Mouse (Mus musculus): Measurements from ENCODE around the gene Slc25a27. TPM values are rescaled to one million over a fixed set of nuclear protein-coding genes. Genes with fewer than 3 reads are reported as not detected.

Gene Slc25a27
- polyA plus RNA-seq (2014; fragmentation: Nextera tagmentation; extraction: Ambion mirVana) = 14.0 and 19.8 TPM in 2 replicates

DNA sequence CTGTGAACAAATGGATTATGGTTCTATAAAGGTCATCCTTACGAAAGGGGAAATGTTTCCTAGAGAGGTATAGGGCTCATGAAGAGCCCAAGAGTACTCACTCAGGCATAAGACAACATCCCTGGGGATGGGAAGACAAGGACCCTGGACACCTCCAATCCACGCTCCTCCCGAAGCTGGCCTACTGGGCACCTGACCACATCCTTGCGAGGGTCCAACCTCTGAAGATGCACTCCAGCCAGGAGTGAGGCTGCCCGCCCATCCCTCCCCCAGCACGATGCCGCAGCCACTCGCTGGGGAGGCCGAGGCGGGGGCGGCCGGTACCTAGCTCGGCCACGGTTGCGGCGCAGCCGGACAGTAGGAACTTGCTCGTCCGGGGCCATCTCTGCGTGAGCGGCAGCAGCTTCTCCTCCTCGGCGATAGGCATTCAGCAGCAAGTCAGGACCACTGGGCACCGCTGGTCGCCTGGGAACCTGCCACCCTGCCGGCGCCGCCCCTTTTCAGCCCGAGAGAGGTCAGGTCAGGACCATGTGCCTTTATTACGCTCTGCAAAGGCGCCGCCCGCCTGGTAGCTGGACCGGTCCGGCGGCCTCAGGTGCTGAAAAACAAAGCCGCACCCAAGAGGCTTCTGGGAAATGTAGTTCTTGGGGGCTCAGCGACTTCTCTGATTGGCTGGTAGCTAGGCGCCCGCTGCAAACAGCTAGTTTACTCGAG, at the start of gene Slc25a27:
Gene Slc25a27, minus strand, starts transcription at position 639 of the 714 bp plus-strand sequence.
- Histone ChIP-seq H3K9ac (ENCODE audit: low read length) (peak within 1 kb of the TSS; percentile 64), H3K4me1 (replicated peaks; ENCODE audit: control insufficient read depth, insufficient read depth, low read length) (peaks cover 22% of the 10 kb centered on the region), H3K4me2 (ENCODE audit: low read length) (peak within 1 kb of the TSS; percentile 81), H3K9me3 (ENCODE audit: control insufficient read depth, low read length) (no peaks in the 10 kb centered on the region), H3K27me3 (replicated peaks; ENCODE audit: control insufficient read depth, insufficient read depth, low read length) (no peaks in the 10 kb centered on the region), H3K4me3 (ENCODE audit: low read depth, low read length) (peak within 1 kb of the TSS; percentile 78), H3K36me3 (ENCODE audit: control insufficient read depth, insufficient read depth, low read length) (peaks cover 7% of the 10 kb centered on the region), H3K27ac (ENCODE audit: low read depth) (0 out of 2 replicates have a peak within 1 kb of the TSS, but pooled peaks have one; percentile 33)
- WGBS = under 1% methylated on average over 41 of the region's 41 CpGs
- ATAC-seq (replicated peaks; ENCODE audit: low FRiP score, low TSS enrichment, low read depth) (peak; percentile 99), DNase-seq (ENCODE audit: low spot score) (peak; percentile 92)

DNA sequence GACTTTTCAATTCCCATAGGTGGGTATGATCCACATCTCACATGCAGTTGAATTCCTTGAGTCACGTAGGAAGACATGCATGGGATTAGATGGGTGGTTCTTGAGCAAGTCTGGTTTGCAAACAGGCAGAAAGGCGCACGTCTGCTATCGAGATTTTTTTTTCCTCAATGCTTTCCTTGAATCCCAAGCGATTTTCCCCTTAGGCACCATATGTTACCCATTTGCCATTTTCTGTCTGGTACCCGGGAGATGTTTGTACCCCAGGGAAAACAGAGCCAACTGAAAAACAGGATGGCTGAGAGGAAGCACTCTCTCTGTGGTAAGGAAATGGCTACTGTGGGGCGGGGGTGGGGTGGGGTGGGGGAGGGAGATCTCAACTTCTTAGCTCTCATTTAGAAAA, 49.6 kb upstream of the Slc25a27 start:
- no peaks in the 10 kb centered on the region for H3K9me3 ChIP-seq (ENCODE audit: control insufficient read depth, low read length)
- WGBS = 75% methylated on average over 7 of the region's 7 CpGs
- H3K27me3 ChIP-seq (replicated peaks; ENCODE audit: control insufficient read depth, insufficient read depth, low read length) = no peaks in the 10 kb centered on the region
- H3K4me1 ChIP-seq (replicated peaks; ENCODE audit: control insufficient read depth, insufficient read depth, low read length) = no peaks in the 10 kb centered on the region
- no peak for DNase-seq (ENCODE audit: low spot score)
- H3K4me2 ChIP-seq (ENCODE audit: low read length) = no peak overlapping the region
- no peaks in the 10 kb centered on the region for H3K36me3 ChIP-seq (ENCODE audit: control insufficient read depth, insufficient read depth, low read length)
- H3K9ac ChIP-seq (ENCODE audit: low read length) = no peak overlapping the region
- no peak overlapping the region for H3K27ac ChIP-seq (ENCODE audit: low read depth)
- H3K4me3 ChIP-seq (ENCODE audit: low read depth, low read length) = no peak overlapping the region
- ATAC-seq (replicated peaks; ENCODE audit: low FRiP score, low TSS enrichment, low read depth) = no peak

DNA sequence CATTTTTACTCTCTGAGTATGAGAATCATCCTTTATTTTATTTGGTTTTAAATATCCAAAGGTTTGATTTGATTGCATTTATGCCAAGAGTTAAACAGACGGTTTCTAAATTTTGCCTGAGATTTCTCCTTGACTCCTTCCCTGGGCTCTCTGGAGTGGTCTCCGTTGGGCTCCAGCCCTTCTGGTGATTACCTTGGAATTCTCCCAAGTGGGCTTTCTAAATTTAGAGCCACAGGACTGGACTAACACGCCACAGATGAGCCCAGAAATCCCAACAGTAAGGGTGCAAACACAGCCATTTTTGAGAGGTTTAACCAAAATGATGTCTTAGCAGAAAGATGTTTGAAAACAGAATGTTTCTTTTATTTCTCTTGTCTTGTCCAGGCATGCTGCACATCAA, 47.2 kb upstream of the Slc25a27 start:
- no peaks in the 10 kb centered on the region for H3K27me3 ChIP-seq (replicated peaks; ENCODE audit: control insufficient read depth, insufficient read depth, low read length)
- H3K4me1 ChIP-seq (replicated peaks; ENCODE audit: control insufficient read depth, insufficient read depth, low read length) = no peaks in the 10 kb centered on the region
- no peak overlapping the region for H3K4me2 ChIP-seq (ENCODE audit: low read length)
- 66% methylated on average over 3 of the region's 3 CpGs for WGBS
- no peak overlapping the region for H3K4me3 ChIP-seq (ENCODE audit: low read depth, low read length)
- no peak overlapping the region for H3K9ac ChIP-seq (ENCODE audit: low read length)
- H3K9me3 ChIP-seq (ENCODE audit: control insufficient read depth, low read length) = no peaks in the 10 kb centered on the region
- no peaks in the 10 kb centered on the region for H3K36me3 ChIP-seq (ENCODE audit: control insufficient read depth, insufficient read depth, low read length)
- DNase-seq (ENCODE audit: low spot score) (no peak), ATAC-seq (replicated peaks; ENCODE audit: low FRiP score, low TSS enrichment, low read depth) (no peak)
- no peak overlapping the region for H3K27ac ChIP-seq (ENCODE audit: low read depth)

DNA sequence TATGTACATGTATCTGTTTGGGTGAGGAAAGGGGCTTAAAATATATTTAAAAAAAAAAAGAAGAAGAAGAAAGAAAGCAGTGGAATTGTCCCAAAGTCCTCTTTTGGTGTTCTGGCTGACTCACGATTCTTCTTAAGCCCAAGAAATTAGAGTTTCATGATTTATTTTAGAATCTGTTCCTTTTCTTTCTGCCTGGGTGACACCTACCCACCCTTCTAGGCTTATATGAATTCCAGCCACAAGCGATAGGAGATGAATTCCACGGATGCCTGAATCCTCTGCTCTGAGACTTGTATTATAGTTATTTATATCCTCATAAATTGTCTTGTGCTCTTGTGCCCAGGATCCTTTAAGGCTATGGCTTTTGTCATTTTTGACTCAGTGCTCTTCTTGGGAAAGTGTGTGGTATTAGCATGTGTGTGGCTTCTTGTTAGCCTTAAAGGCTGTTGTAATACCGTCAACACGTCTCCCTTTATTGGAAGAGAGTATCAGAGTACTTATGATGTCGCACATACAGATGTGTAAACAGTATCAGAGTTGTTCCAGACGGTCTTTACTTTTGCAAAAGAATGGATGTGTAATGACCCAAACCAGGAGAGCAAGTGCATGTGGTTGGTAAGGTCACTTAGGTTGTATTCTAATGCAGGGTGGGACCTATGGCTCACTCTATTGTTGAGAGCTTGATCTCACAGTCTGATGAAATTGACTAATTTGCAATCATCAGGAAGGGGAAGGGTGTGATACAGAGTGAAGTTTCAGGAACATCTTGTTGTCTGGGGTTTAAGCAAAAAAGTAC, 44.7 kb upstream of the Slc25a27 start:
- ATAC-seq (replicated peaks; ENCODE audit: low FRiP score, low TSS enrichment, low read depth) = no peak
- 71% methylated on average over 7 of the region's 7 CpGs for WGBS
- no peak overlapping the region for H3K4me3 ChIP-seq (ENCODE audit: low read depth, low read length)
- no peak overlapping the region for H3K9ac ChIP-seq (ENCODE audit: low read length)
- H3K4me1 ChIP-seq (replicated peaks; ENCODE audit: control insufficient read depth, insufficient read depth, low read length) = no peaks in the 10 kb centered on the region
- H3K27me3 ChIP-seq (replicated peaks; ENCODE audit: control insufficient read depth, insufficient read depth, low read length) = no peaks in the 10 kb centered on the region
- no peaks in the 10 kb centered on the region for H3K9me3 ChIP-seq (ENCODE audit: control insufficient read depth, low read length)
- DNase-seq (ENCODE audit: low spot score) = no peak
- H3K27ac ChIP-seq (ENCODE audit: low read depth) = no peak overlapping the region
- no peaks in the 10 kb centered on the region for H3K36me3 ChIP-seq (ENCODE audit: control insufficient read depth, insufficient read depth, low read length)
- H3K4me2 ChIP-seq (ENCODE audit: low read length) = no peak overlapping the region

DNA sequence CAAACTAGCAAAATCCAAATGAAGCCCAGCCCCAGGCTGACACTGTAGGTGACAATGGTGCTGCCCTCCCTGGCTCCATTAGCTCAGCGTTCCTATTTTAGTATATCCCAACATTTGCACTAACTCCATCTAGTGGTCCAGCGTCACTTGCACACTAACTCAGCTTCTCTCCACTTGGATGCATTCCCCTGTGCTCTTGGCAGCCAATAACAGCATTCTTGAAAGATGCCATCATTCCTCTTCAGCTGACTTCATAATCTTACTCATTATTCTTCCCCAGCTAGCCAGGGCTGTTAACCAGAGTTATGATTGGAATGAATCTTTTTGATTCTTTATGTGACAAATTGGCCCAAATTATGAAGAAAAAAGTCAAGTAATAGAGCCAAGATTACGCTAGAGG, 40.2 kb upstream of the Slc25a27 start:
- Histone ChIP-seq H3K36me3 (ENCODE audit: control insufficient read depth, insufficient read depth, low read length) (no peaks in the 10 kb centered on the region), H3K27ac (ENCODE audit: low read depth) (no peak overlapping the region), H3K4me2 (ENCODE audit: low read length) (no peak overlapping the region), H3K9ac (ENCODE audit: low read length) (no peak overlapping the region), H3K4me3 (ENCODE audit: low read depth, low read length) (no peak overlapping the region), H3K27me3 (replicated peaks; ENCODE audit: control insufficient read depth, insufficient read depth, low read length) (no peaks in the 10 kb centered on the region), H3K9me3 (ENCODE audit: control insufficient read depth, low read length) (no peaks in the 10 kb centered on the region), H3K4me1 (replicated peaks; ENCODE audit: control insufficient read depth, insufficient read depth, low read length) (no peaks in the 10 kb centered on the region)
- 87% methylated on average over 3 of the region's 3 CpGs for WGBS
- DNase-seq (ENCODE audit: low spot score) = no peak
- no peak for ATAC-seq (replicated peaks; ENCODE audit: low FRiP score, low TSS enrichment, low read depth)

DNA sequence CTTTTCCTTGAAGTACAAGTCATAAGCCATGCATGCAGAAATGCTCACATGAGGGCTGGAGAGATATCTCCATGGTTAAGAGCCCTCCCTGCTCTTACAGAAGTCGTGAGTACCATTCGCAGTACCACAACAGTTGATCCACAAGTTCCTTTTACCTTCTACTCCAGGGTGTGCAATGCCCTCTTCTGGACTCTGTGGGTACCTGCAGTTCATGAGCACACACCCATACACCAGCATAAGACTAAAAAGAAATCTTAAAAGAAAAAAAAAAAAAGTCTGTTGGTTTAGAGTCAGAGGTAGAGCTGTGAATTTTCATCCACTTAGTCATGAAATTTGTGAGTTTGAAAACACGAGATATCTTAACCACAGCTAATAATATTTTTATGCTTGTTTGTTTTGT, 39.7 kb upstream of the Slc25a27 start:
- H3K9me3 ChIP-seq (ENCODE audit: control insufficient read depth, low read length) = no peaks in the 10 kb centered on the region
- no peak for ATAC-seq (replicated peaks; ENCODE audit: low FRiP score, low TSS enrichment, low read depth)
- H3K4me3 ChIP-seq (ENCODE audit: low read depth, low read length) = no peak overlapping the region
- 86% methylated on average over 3 of the region's 3 CpGs for WGBS
- H3K27ac ChIP-seq (ENCODE audit: low read depth) = no peak overlapping the region
- H3K4me2 ChIP-seq (ENCODE audit: low read length) = no peak overlapping the region
- H3K27me3 ChIP-seq (replicated peaks; ENCODE audit: control insufficient read depth, insufficient read depth, low read length) = no peaks in the 10 kb centered on the region
- no peaks in the 10 kb centered on the region for H3K4me1 ChIP-seq (replicated peaks; ENCODE audit: control insufficient read depth, insufficient read depth, low read length)
- no peak overlapping the region for H3K9ac ChIP-seq (ENCODE audit: low read length)
- DNase-seq (ENCODE audit: low spot score) = no peak
- H3K36me3 ChIP-seq (ENCODE audit: control insufficient read depth, insufficient read depth, low read length) = no peaks in the 10 kb centered on the region

DNA sequence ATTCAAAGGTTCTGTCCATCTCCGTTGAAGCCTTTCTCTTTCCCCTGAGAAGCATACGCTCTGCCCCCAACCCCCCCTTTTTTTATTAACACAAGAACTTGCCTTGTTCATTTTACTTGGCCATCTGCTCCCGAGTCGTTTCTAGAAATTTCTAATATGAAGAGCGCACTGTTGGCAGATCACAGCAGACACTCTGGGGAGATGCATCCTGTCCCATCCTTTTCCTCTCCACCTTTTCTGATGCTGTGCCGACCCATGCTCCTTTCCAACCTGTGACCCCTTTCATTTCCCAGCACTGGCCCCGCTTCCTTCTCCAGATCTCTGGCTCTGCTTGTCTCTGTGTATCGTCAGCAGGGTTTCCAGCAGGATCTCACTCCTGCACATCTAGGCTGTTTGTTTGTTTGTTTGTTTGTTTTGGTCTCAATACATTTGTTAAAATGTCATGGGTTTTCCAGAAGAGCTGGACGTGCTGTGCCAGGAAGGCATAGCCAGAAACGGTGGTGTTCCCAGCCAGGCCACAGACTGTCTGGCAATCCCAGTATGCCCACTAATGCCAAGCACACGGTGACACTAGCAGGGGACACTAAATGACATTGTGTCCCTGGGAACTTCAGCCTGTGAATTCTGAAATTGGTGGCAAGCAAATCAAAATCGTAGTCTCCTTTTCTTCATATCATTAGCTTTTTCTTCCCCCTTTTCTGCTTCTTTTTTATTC, 37.4 kb upstream of the Slc25a27 start:
- H3K9ac ChIP-seq (ENCODE audit: low read length) = no peak overlapping the region
- H3K4me1 ChIP-seq (replicated peaks; ENCODE audit: control insufficient read depth, insufficient read depth, low read length) = no peaks in the 10 kb centered on the region
- no peak for ATAC-seq (replicated peaks; ENCODE audit: low FRiP score, low TSS enrichment, low read depth)
- H3K27ac ChIP-seq (ENCODE audit: low read depth) = no peak overlapping the region
- no peak for DNase-seq (ENCODE audit: low spot score)
- no peaks in the 10 kb centered on the region for H3K36me3 ChIP-seq (ENCODE audit: control insufficient read depth, insufficient read depth, low read length)
- no peak overlapping the region for H3K4me3 ChIP-seq (ENCODE audit: low read depth, low read length)
- H3K9me3 ChIP-seq (ENCODE audit: control insufficient read depth, low read length) = no peaks in the 10 kb centered on the region
- H3K4me2 ChIP-seq (ENCODE audit: low read length) = no peak overlapping the region
- no peaks in the 10 kb centered on the region for H3K27me3 ChIP-seq (replicated peaks; ENCODE audit: control insufficient read depth, insufficient read depth, low read length)
- WGBS = 85% methylated on average over 12 of the region's 12 CpGs

DNA sequence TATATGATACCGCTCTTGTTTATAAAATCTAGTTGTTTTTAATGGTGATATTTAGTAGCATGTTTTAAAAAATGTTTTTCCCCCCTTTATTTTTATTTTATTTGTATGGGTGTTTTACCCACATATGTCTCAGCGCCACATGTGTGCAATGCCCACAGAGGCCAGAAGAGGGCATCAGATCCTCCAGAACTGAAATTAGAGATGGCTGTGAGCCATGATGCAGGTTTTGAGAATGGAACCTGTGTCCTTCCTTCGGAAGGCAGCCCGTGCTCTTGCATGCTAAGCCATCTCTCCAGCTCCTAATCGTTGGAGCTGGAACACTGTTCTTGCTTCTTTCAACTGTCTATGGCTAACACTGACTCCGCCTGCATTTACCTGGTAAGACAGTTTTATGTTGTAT, 34.0 kb upstream of the Slc25a27 start:
- 78% methylated on average over 6 of the region's 6 CpGs for WGBS
- no peaks in the 10 kb centered on the region for H3K4me1 ChIP-seq (replicated peaks; ENCODE audit: control insufficient read depth, insufficient read depth, low read length)
- DNase-seq (ENCODE audit: low spot score) = peak; percentile 81
- H3K9me3 ChIP-seq (ENCODE audit: control insufficient read depth, low read length) = no peaks in the 10 kb centered on the region
- no peak for ATAC-seq (replicated peaks; ENCODE audit: low FRiP score, low TSS enrichment, low read depth)
- H3K27me3 ChIP-seq (replicated peaks; ENCODE audit: control insufficient read depth, insufficient read depth, low read length) = no peaks in the 10 kb centered on the region
- no peak overlapping the region for H3K4me3 ChIP-seq (ENCODE audit: low read depth, low read length)
- H3K9ac ChIP-seq (ENCODE audit: low read length) = no peak overlapping the region
- H3K36me3 ChIP-seq (ENCODE audit: control insufficient read depth, insufficient read depth, low read length) = no peaks in the 10 kb centered on the region
- H3K4me2 ChIP-seq (ENCODE audit: low read length) = no peak overlapping the region
- no peak overlapping the region for H3K27ac ChIP-seq (ENCODE audit: low read depth)
